Mouse (Mus musculus): ENCODE results near the gene Olfr137.

Olfr137 gene

GRCm38 (mm10) chr17:38307470-38307869 lies at the start of gene Olfr137:
Gene Olfr137, minus strand, starts transcription at chr17:38307570.
- no peak for DNase-seq

- DNase-seq: no peak
Observed at GRCm38 (mm10) chr17:38329531-38329930, 22.2 kb upstream of the Olfr137 start, which contains the start of gene Olfr136. Gene Olfr136, plus strand, starts transcription at chr17:38329831.

- no peak for DNase-seq
Observed at GRCm38 (mm10) chr17:38260735-38261134, 46.6 kb downstream of the Olfr137 start, which contains the start of gene Olfr138. Gene Olfr138, plus strand, starts transcription at chr17:38261035.

All from B cell, adult 2 months (primary cell).